Comparison of ENCODE assay signal across 16 mouse cellular contexts in the genomic region with DNA sequence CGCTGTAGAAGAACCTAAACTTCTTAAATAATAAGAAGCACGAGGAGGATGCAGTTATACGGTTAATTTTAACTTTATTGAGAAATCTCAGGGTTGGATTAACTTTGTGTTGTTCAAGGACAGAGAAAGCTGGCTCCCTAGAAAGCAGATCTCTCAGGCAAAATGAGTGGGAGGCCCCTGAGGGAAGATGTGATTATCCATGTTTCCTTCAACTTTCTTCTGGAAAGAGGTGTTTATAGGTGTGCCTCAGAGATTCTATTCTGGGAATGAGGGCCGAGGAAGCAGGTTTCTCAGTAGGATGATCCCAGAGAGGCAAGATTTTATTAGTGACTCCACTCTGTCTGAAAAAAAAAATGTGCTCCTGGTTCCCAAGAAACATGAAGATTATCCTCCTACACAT.
"Had no signal": no experiment of that assay in that cellular context is flagged by ENCODE, and none has a peak within 500 bp of the region (broad histone marks: within the 10 kb centered on the region; RNA-seq: fewer than 3 reads in every experiment).

No protein-coding gene starts in this region.

- H3K4me2 ChIP-seq: neural tube, embryonic 13.5 days; neural tube, embryonic 15.5 days; stomach, embryonic 15.5 days had no signal

- H3K4me1 ChIP-seq: neural tube, embryonic 13.5 days; stomach, embryonic 15.5 days had no signal

- H3K36me3 ChIP-seq: neural tube, embryonic 13.5 days; neural tube, embryonic 15.5 days; stomach, embryonic 15.5 days had no signal

- H3K4me3 ChIP-seq: neural tube, embryonic 13.5 days; neural tube, embryonic 15.5 days; stomach, embryonic 15.5 days had no signal

- H3K9me3 ChIP-seq: neural tube, embryonic 13.5 days; neural tube, embryonic 15.5 days; stomach, embryonic 15.5 days had no signal

- DNase-seq: retina, postnatal 1 day; right cerebral cortex, adult 18-20 months; right cerebral cortex, postnatal 14 days; right cerebral cortex, postnatal 25 days; right cerebral cortex, postnatal 4 days; spleen, adult 18-20 months; thymus, adult 18-20 months; thymus, adult 2 months; thymus, postnatal 14 days; thymus, postnatal 25 days; thymus, postnatal 36 days; thymus, postnatal 4 days had no signal

- H3K9ac ChIP-seq: neural tube, embryonic 13.5 days; neural tube, embryonic 15.5 days; stomach, embryonic 15.5 days had no signal

- H3K27me3 ChIP-seq: neural tube, embryonic 13.5 days; neural tube, embryonic 15.5 days; stomach, embryonic 15.5 days had no signal

- H3K27ac ChIP-seq: neural tube, embryonic 13.5 days; neural tube, embryonic 15.5 days; stomach, embryonic 15.5 days; stomach, postnatal 0 days had no signal
